Mouse (Mus musculus) adrenal gland, postnatal 25 days (tissue): Measurements from ENCODE around the gene Rps10. TPM values are rescaled to one million over a fixed set of nuclear protein-coding genes. Genes with fewer than 3 reads are reported as not detected.

ENCODE experiments used
- total RNA-seq: library from RNA; stranded (reverse); gene quantifications from 2 replicates; pipeline ENCODE4 v1.2.3, GENCODE M21; 2021

Rps10 gene
- total RNA-seq, 1 experiment from 2014 or later, result 894 TPM

Other genes starting within 250 kb of the Rps10 start
- 3.1 and 4.8 TPM in 2 replicates for gene Grm4, start 115.3 kb downstream of the Rps10 start, total RNA-seq
- gene Hmga1, start 80.2 kb downstream of the Rps10 start, total RNA-seq, result 14.3 and 15.5 TPM in 2 replicates
- 12.7 and 27.6 TPM in 2 replicates for gene AI413582, start 70.9 kb downstream of the Rps10 start, total RNA-seq
- gene Nudt3, start 13.2 kb downstream of the Rps10 start, total RNA-seq, result 194 and 219 TPM in 2 replicates
- not detected in 2 replicates for gene RPS10-NUDT3, start 1.4 kb downstream of the Rps10 start, total RNA-seq
- 3.9 TPM in 2 replicates for gene Pacsin1, start 18.8 kb upstream of the Rps10 start, total RNA-seq
- not detected in 2 replicates for gene Spdef, start 92.3 kb upstream of the Rps10 start, total RNA-seq
- gene D17Wsu92e, start 184.0 kb upstream of the Rps10 start, total RNA-seq, result 170 and 180 TPM in 2 replicates
- gene Snrpc, start 201.5 kb upstream of the Rps10 start, total RNA-seq, result 86.4 and 87.9 TPM in 2 replicates
- gene Uhrf1bp1, start 219.8 kb upstream of the Rps10 start, total RNA-seq, result 31.7 and 32.3 TPM in 2 replicates